In genomic region chr14:46661792-46662545, GRCm38 (mm10) we compare ENCODE assay signal across 8 mouse cellular contexts.
DNase-seq lines count a peak whose midpoint lies in the region; ATAC-seq lines count a peak whose summit lies in the region.

No protein-coding gene starts in this region.

- peaks cover 4% of the 10 kb centered on the region; the same call in 1 of the 2 replicates for H3K27me3 ChIP-seq in forebrain, embryonic 11.5 days (ENCODE audit: control insufficient read depth, insufficient read depth, low read length)
- H3K27me3 ChIP-seq in limb, embryonic 13.5 days: peaks cover 16% of the 10 kb centered on the region
- H3K27me3 ChIP-seq in neural tube, embryonic 15.5 days (replicated peaks): peaks cover 4% of the 10 kb centered on the region; the same call in 1 of the 2 replicates

- peak; percentile 11 for DNase-seq in kidney, postnatal 10 days
- no peak for DNase-seq in kidney, postnatal 25 days
- DNase-seq in forebrain, embryonic 11.5 days (ENCODE audit: low spot score): no peak
- DNase-seq in adrenal gland, postnatal 4 days (ENCODE audit: low spot score in 2 of 2): no peak
- no peak for DNase-seq in adrenal gland, postnatal 14 days
- no peak for DNase-seq in cerebellum, adult 8-10 months

- H3K9ac ChIP-seq in forebrain, embryonic 11.5 days (ENCODE audit: low read length): no peak overlapping the region
- no peak overlapping the region for H3K9ac ChIP-seq in limb, embryonic 13.5 days
- no peak overlapping the region for H3K9ac ChIP-seq in neural tube, embryonic 15.5 days (replicated peaks)

- peaks cover 6% of the 10 kb centered on the region; the same call in 1 of the 2 replicates for H3K4me1 ChIP-seq in forebrain, embryonic 11.5 days (replicated peaks; ENCODE audit: control insufficient read depth, insufficient read depth, low read length)
- peaks cover 43% of the 10 kb centered on the region for H3K4me1 ChIP-seq in limb, embryonic 13.5 days
- peaks cover 14% of the 10 kb centered on the region for H3K4me1 ChIP-seq in neural tube, embryonic 15.5 days

- H3K4me3 ChIP-seq in forebrain, embryonic 11.5 days (ENCODE audit: low read depth, low read length): no peak overlapping the region
- H3K4me3 ChIP-seq in limb, embryonic 13.5 days: no peak overlapping the region
- H3K4me3 ChIP-seq in neural tube, embryonic 15.5 days (replicated peaks): no peak overlapping the region

- 3% methylated on average over 9 of the region's 9 CpGs for WGBS in forebrain, embryonic 11.5 days
- 15% methylated on average over 9 of the region's 9 CpGs for WGBS in limb, embryonic 13.5 days
- 5% methylated on average over 9 of the region's 9 CpGs for WGBS in neural tube, embryonic 15.5 days

- H3K36me3 ChIP-seq in forebrain, embryonic 11.5 days (ENCODE audit: control insufficient read depth, insufficient read depth, low read length): no peaks in the 10 kb centered on the region
- H3K36me3 ChIP-seq in limb, embryonic 13.5 days: no peaks in the 10 kb centered on the region
- no peaks in the 10 kb centered on the region for H3K36me3 ChIP-seq in neural tube, embryonic 15.5 days

- no peak overlapping the region for H3K4me2 ChIP-seq in forebrain, embryonic 11.5 days (ENCODE audit: low read depth, low read length, severe bottlenecking)
- H3K4me2 ChIP-seq in limb, embryonic 13.5 days (replicated peaks): no peak overlapping the region
- no peak overlapping the region for H3K4me2 ChIP-seq in neural tube, embryonic 15.5 days

- no peaks in the 10 kb centered on the region for H3K9me3 ChIP-seq in forebrain, embryonic 11.5 days (ENCODE audit: control insufficient read depth, low read length)
- no peaks in the 10 kb centered on the region for H3K9me3 ChIP-seq in limb, embryonic 13.5 days
- H3K9me3 ChIP-seq in neural tube, embryonic 15.5 days (replicated peaks): no peaks in the 10 kb centered on the region

- H3K27ac ChIP-seq in forebrain, embryonic 11.5 days (ENCODE audit: low read depth, low read length): no peak overlapping the region
- H3K27ac ChIP-seq in limb, embryonic 13.5 days: no peak overlapping the region
- H3K27ac ChIP-seq in neural tube, embryonic 15.5 days (replicated peaks): no peak overlapping the region; the same call in 1 of the 2 replicates

- peak; percentile 63; the same call in 1 of the 2 replicates for ATAC-seq in forebrain, embryonic 11.5 days (replicated peaks; ENCODE audit: low FRiP score)
- ATAC-seq in limb, embryonic 13.5 days (ENCODE audit: low FRiP score, low read depth): peak; percentile 64; the same call in 1 of the 2 replicates
- ATAC-seq in neural tube, embryonic 15.5 days (ENCODE audit: low FRiP score): peak; percentile 49; the same call in 1 of the 2 replicates
